Mouse (Mus musculus): ENCODE measurements around the gene Rln3. TPM values are rescaled to one million over a fixed set of nuclear protein-coding genes. Genes with fewer than 3 reads are reported as not detected.

Gene Rln3
- not detected for total RNA-seq (2021)
- long read RNA-seq, experiment 1: 0 reads
- long read RNA-seq, experiment 2: 0 reads

- no peak for DNase-seq
- TF ChIP-seq CTCF (IDR thresholded peaks at IDR 0.05): no peak
- intact Hi-C loops (cut with DNase I): loop anchor here (5.0 kb wide), 1 partner anchor 312 kb away; no protein-coding TSS in a partner anchor
- Histone ChIP-seq H3K4me3 (no peak within 1 kb of the TSS), H3K27ac (no peak within 1 kb of the TSS)
Measured at GRCm38 (mm10) chr8:84044900-84045299, at the start of gene Rln3. Rln3 (minus strand) TSS chr8:84045000.

GRCm38 (mm10) chr8:84090585-84090984, 45.8 kb upstream of the Rln3 start:
- intact Hi-C loops (cut with DNase I): no loop called here
- H3K27ac ChIP-seq: no peak overlapping the region
- no peak for TF ChIP-seq CTCF (IDR thresholded peaks at IDR 0.05)
- no peak overlapping the region for H3K4me3 ChIP-seq
- no peak for DNase-seq

GRCm38 (mm10) chr8:84089277-84089676, 44.5 kb upstream of the Rln3 start:
- intact Hi-C loops (cut with DNase I): no loop called here
- H3K27ac ChIP-seq: no peak overlapping the region
- no peak for TF ChIP-seq CTCF (IDR thresholded peaks at IDR 0.05)
- no peak for DNase-seq
- H3K4me3 ChIP-seq: no peak overlapping the region

GRCm38 (mm10) chr8:84087821-84088220, 43.0 kb upstream of the Rln3 start:
- H3K27ac ChIP-seq: no peak overlapping the region
- no peak overlapping the region for H3K4me3 ChIP-seq
- TF ChIP-seq CTCF (IDR thresholded peaks at IDR 0.05): no peak
- intact Hi-C loops (cut with DNase I): no loop called here
- no peak for DNase-seq

- DNase-seq: no peak
- intact Hi-C loops (cut with DNase I): no loop called here
Measured at GRCm38 (mm10) chr8:84087156-84087555, 42.4 kb upstream of the Rln3 start.

GRCm38 (mm10) chr8:84084341-84085115, 39.7 kb upstream of the Rln3 start:
- H3K27ac ChIP-seq: peak overlapping the region; percentile 55
- H3K4me3 ChIP-seq: no peak overlapping the region
- TF ChIP-seq CTCF (IDR thresholded peaks at IDR 0.05): no peak
- intact Hi-C loops (cut with DNase I): no loop called here
- no peak for DNase-seq

More at GRCm38 (mm10) chr8:84087156-84087555, 42.4 kb upstream of the Rln3 start:
- TF ChIP-seq CTCF (IDR thresholded peaks at IDR 0.05): no peak
- Histone ChIP-seq H3K27ac (no peak overlapping the region), H3K4me3 (no peak overlapping the region)

GRCm38 (mm10) chr8:84083829-84084241, 39.0 kb upstream of the Rln3 start:
- Histone ChIP-seq H3K27ac (peak overlapping the region; percentile 55), H3K4me3 (no peak overlapping the region)
- intact Hi-C loops (cut with DNase I): no loop called here
- peak; percentile 37 for TF ChIP-seq CTCF (IDR thresholded peaks at IDR 0.05)
- peak; percentile 86 for DNase-seq

- peak; percentile 7 for DNase-seq
- H3K27ac ChIP-seq: no peak overlapping the region
- H3K4me3 ChIP-seq: no peak overlapping the region
- intact Hi-C loops (cut with DNase I): no loop called here
- no peak for TF ChIP-seq CTCF (IDR thresholded peaks at IDR 0.05)
Measured at GRCm38 (mm10) chr8:84079206-84079605, 34.4 kb upstream of the Rln3 start.

GRCm38 (mm10) chr8:84076849-84077248, 32.0 kb upstream of the Rln3 start:
- Histone ChIP-seq H3K27ac (peak overlapping the region; percentile 68), H3K4me3 (no peak overlapping the region)
- no peak for TF ChIP-seq CTCF (IDR thresholded peaks at IDR 0.05)
- peak; percentile 54 for DNase-seq
- intact Hi-C loops (cut with DNase I): no loop called here

- H3K4me3 ChIP-seq: no peak overlapping the region
- H3K27ac ChIP-seq: peak overlapping the region; percentile 68
- intact Hi-C loops (cut with DNase I): no loop called here
- no peak; the same call in 1 of the 2 replicates for TF ChIP-seq CTCF (IDR thresholded peaks at IDR 0.05)
- no peak for DNase-seq
Measured at GRCm38 (mm10) chr8:84076412-84076811, 31.6 kb upstream of the Rln3 start.

GRCm38 (mm10) chr8:84073230-84073976, 28.6 kb upstream of the Rln3 start:
- intact Hi-C loops (cut with DNase I): no loop called here

GRCm38 (mm10) chr8:84072321-84072720, 27.5 kb upstream of the Rln3 start:
- intact Hi-C loops (cut with DNase I): no loop called here
- TF ChIP-seq CTCF (IDR thresholded peaks at IDR 0.05): no peak
- H3K27ac ChIP-seq: peak overlapping the region; percentile 62
- no peak overlapping the region for H3K4me3 ChIP-seq
- DNase-seq: no peak

More at GRCm38 (mm10) chr8:84073230-84073976, 28.6 kb upstream of the Rln3 start:
- DNase-seq: no peak
- Histone ChIP-seq H3K4me3 (no peak overlapping the region), H3K27ac (peak overlapping the region; percentile 62; the same call in 1 of the 2 replicates)
- no peak for TF ChIP-seq CTCF (IDR thresholded peaks at IDR 0.05)

GRCm38 (mm10) chr8:84071921-84072320, 27.1 kb upstream of the Rln3 start:
- DNase-seq: no peak
- no peak for TF ChIP-seq CTCF (IDR thresholded peaks at IDR 0.05)
- intact Hi-C loops (cut with DNase I): no loop called here
- Histone ChIP-seq H3K4me3 (no peak overlapping the region), H3K27ac (peak overlapping the region; percentile 62)
